Mouse (Mus musculus) E14TG2a.4 (cell line): Measurements from ENCODE around the gene Clec2l.

Experiments used
- CTCF ChIP-seq: conservative IDR thresholded peaks from 2 replicates; pipeline ENCODE4 v1.5.1; 2014; ENCODE audit warnings: low read length
- POU5F1 ChIP-seq: IDR thresholded peaks from 2 replicates; pipeline ENCODE4 v1.6.1; 2014; ENCODE audit warnings: low read length, borderline replicate concordance

GRCm38 (mm10) chr6:38623457-38623856 is 39.4 kb upstream of the Clec2l start:
- TF ChIP-seq CTCF: no peak
- TF ChIP-seq POU5F1: no peak
